Mouse (Mus musculus): ENCODE data around the gene Gria1. TPM values are rescaled to one million over a fixed set of nuclear protein-coding genes. Genes with fewer than 3 reads are reported as not detected.

Gene Gria1
- polyA plus RNA-seq, 1 experiment = 75.4 TPM

DNA sequence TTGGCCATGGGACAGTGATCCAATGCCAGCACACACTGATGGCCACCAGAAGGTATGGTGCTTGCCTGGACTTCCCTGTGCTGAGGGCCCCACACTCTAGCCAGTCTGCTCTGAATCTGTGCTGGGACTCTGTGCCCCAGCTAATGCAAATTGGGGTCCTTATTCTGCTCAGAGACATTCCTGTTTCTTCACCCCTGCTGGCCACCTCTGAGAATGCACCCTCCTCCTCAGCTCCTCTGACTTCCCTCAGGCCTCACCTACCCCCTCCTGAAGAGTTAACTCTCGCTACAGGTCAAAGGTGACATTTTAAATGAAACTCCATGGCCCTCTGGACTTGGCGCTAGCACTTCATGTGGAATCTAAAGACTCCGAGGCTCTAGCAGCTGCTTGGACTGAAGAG is 165.4 kb downstream of the Gria1 start:
- WGBS = 31% methylated on average over 3 of the region's 3 CpGs
- Histone ChIP-seq H3K27ac (ENCODE audit: insufficient read depth, low read depth, low read length) (peak overlapping the region; percentile 73), H3K4me3 (ENCODE audit: insufficient read depth, low read depth, low read length) (no peak overlapping the region), H3K4me1 (ENCODE audit: control insufficient read depth, insufficient read depth, low read length) (peaks cover 43% of the 10 kb centered on the region)
- TF ChIP-seq CTCF (IDR thresholded peaks at IDR 0.05; ENCODE audit: insufficient read depth, low read depth, low read length) (peak; percentile 58), POLR2A (IDR thresholded peaks at IDR 0.05; ENCODE audit: insufficient read depth, low read depth, low read length) (no peak)

DNA sequence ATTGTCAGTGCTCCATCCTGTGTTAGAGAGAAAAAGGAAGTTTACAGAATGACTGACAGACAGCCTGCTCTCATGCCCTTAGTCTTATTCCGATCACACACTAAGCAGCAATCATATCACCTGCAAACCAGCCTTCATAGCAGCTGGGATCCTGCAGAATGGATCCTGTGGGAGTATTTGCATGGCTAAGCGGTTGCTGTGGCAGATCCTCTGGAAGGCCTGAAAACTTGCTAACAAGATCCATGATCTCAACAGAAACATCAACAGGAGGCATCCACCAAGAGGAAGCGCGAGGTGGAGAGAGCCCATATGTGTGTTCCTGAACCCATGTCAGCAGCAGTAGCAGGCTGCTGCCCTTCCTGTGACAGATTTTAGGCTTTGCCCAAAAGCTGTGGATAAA is 173.0 kb downstream of the Gria1 start:
- no peak for TF ChIP-seq POLR2A (IDR thresholded peaks at IDR 0.05; ENCODE audit: insufficient read depth, low read depth, low read length)
- no peak for TF ChIP-seq CTCF (IDR thresholded peaks at IDR 0.05; ENCODE audit: insufficient read depth, low read depth, low read length)
- WGBS = 85% methylated on average over 4 of the region's 4 CpGs
- no peaks in the 10 kb centered on the region for H3K4me1 ChIP-seq (ENCODE audit: control insufficient read depth, insufficient read depth, low read length)
- H3K4me3 ChIP-seq (ENCODE audit: insufficient read depth, low read depth, low read length) = no peak overlapping the region
- H3K27ac ChIP-seq (ENCODE audit: insufficient read depth, low read depth, low read length) = no peak overlapping the region

GRCm38 (mm10) chr11:57185110-57185509 is 173.9 kb downstream of the Gria1 start:
- no peak overlapping the region for H3K27ac ChIP-seq (ENCODE audit: insufficient read depth, low read depth, low read length)
- H3K4me3 ChIP-seq (ENCODE audit: insufficient read depth, low read depth, low read length) = no peak overlapping the region
- no peak for TF ChIP-seq POLR2A (IDR thresholded peaks at IDR 0.05; ENCODE audit: insufficient read depth, low read depth, low read length)
- no peak for TF ChIP-seq CTCF (IDR thresholded peaks at IDR 0.05; ENCODE audit: insufficient read depth, low read depth, low read length)
- H3K4me1 ChIP-seq (ENCODE audit: control insufficient read depth, insufficient read depth, low read length) = peaks cover 4% of the 10 kb centered on the region

DNA sequence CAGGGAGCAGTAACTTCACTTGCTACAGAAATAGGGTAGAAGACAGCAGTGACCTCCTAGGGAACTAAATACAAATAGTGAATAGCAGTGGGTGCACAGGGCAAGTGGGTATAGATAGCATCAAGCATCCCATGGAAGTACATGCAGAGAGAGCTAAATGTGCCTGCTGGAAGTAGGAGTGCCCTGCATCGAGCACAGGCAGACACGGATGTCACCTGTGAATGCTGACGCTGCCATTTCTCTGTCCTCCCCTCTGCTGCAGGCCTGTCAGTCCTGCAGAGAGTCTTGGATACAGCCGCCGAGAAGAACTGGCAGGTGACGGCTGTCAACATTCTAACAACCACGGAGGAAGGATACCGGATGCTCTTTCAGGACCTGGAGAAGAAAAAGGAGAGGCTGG is 178.2 kb downstream of the Gria1 start:
- 85% methylated on average over 8 of the region's 8 CpGs for WGBS
- Histone ChIP-seq H3K27ac (ENCODE audit: insufficient read depth, low read depth, low read length) (no peak overlapping the region), H3K4me1 (ENCODE audit: control insufficient read depth, insufficient read depth, low read length) (peaks cover 4% of the 10 kb centered on the region), H3K4me3 (ENCODE audit: insufficient read depth, low read depth, low read length) (no peak overlapping the region)
- TF ChIP-seq CTCF (IDR thresholded peaks at IDR 0.05; ENCODE audit: insufficient read depth, low read depth, low read length) = no peak
- TF ChIP-seq POLR2A (IDR thresholded peaks at IDR 0.05; ENCODE audit: insufficient read depth, low read depth, low read length) = no peak

- 24% methylated on average over 5 of the region's 5 CpGs for WGBS
- Histone ChIP-seq H3K4me3 (ENCODE audit: insufficient read depth, low read depth, low read length) (no peak overlapping the region), H3K27ac (ENCODE audit: insufficient read depth, low read depth, low read length) (peak overlapping the region; percentile 94), H3K4me1 (ENCODE audit: control insufficient read depth, insufficient read depth, low read length) (no peaks in the 10 kb centered on the region)
- TF ChIP-seq POLR2A (IDR thresholded peaks at IDR 0.05; ENCODE audit: insufficient read depth, low read depth, low read length) (no peak), CTCF (IDR thresholded peaks at IDR 0.05; ENCODE audit: insufficient read depth, low read depth, low read length) (no peak)
These were observed 183.6 kb downstream of the Gria1 start for GRCm38 (mm10) chr11:57194746-57195145.

DNA sequence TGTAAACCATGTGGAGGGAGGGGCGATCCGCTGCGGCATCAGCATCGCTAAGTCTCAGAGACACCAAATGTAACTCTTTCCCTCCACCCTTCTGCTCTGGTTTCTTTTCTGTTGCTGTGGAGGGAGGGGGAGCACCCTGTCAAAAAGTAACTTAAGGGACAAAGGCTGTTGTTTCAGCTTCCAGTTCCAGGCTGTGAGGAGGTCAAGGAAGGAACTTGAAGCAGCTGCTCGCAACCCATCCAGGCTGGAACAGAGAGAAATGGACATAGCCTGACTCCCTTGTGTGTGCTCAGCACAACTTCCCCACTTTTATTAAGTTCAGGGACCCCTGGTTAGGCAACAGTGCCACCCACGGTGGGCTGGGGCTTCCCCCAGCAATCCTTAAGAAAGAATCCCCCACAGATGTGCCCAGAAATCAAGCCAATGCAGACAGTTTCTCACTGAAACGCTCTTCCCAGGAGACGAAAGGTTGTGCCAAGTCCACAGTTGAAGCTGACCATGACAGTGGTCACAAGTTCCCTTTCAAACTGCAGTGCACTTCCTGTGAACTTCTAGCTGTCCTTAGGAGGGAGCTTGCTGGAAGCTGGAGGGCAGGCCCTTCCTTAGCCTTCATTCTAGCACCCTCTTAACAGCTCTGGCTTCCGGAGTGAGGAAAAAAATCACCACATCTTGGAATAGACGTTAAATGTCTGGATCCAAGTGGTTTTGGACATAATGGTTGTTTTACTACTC is 190.2 kb downstream of the Gria1 start:
- Histone ChIP-seq H3K4me1 (ENCODE audit: control insufficient read depth, insufficient read depth, low read length) (peaks cover 14% of the 10 kb centered on the region), H3K27ac (ENCODE audit: insufficient read depth, low read depth, low read length) (peak overlapping the region; percentile 54; the same call in 1 of the 2 replicates), H3K4me3 (ENCODE audit: insufficient read depth, low read depth, low read length) (no peak overlapping the region)
- TF ChIP-seq CTCF (IDR thresholded peaks at IDR 0.05; ENCODE audit: insufficient read depth, low read depth, low read length) = no peak
- no peak for TF ChIP-seq POLR2A (IDR thresholded peaks at IDR 0.05; ENCODE audit: insufficient read depth, low read depth, low read length)
- 71% methylated on average over 10 of the region's 10 CpGs for whole genome bisulfite sequencing

GRCm38 (mm10) chr11:57204371-57204770 is 193.2 kb downstream of the Gria1 start:
- H3K4me1 ChIP-seq (ENCODE audit: control insufficient read depth, insufficient read depth, low read length) = peaks cover 14% of the 10 kb centered on the region
- TF ChIP-seq CTCF (IDR thresholded peaks at IDR 0.05; ENCODE audit: insufficient read depth, low read depth, low read length) (no peak), POLR2A (IDR thresholded peaks at IDR 0.05; ENCODE audit: insufficient read depth, low read depth, low read length) (no peak)
- 24% methylated on average over 6 of the region's 6 CpGs for WGBS
- H3K4me3 ChIP-seq (ENCODE audit: insufficient read depth, low read depth, low read length) = no peak overlapping the region
- H3K27ac ChIP-seq (ENCODE audit: insufficient read depth, low read depth, low read length) = no peak overlapping the region

- Histone ChIP-seq H3K4me1 (ENCODE audit: control insufficient read depth, insufficient read depth, low read length) (peaks cover 8% of the 10 kb centered on the region), H3K4me3 (ENCODE audit: insufficient read depth, low read depth, low read length) (no peak overlapping the region), H3K27ac (ENCODE audit: insufficient read depth, low read depth, low read length) (no peak overlapping the region)
- TF ChIP-seq POLR2A (IDR thresholded peaks at IDR 0.05; ENCODE audit: insufficient read depth, low read depth, low read length) = no peak
- TF ChIP-seq CTCF (IDR thresholded peaks at IDR 0.05; ENCODE audit: insufficient read depth, low read depth, low read length) = no peak
These were observed 196.1 kb downstream of the Gria1 start for GRCm38 (mm10) chr11:57207260-57207659.

DNA sequence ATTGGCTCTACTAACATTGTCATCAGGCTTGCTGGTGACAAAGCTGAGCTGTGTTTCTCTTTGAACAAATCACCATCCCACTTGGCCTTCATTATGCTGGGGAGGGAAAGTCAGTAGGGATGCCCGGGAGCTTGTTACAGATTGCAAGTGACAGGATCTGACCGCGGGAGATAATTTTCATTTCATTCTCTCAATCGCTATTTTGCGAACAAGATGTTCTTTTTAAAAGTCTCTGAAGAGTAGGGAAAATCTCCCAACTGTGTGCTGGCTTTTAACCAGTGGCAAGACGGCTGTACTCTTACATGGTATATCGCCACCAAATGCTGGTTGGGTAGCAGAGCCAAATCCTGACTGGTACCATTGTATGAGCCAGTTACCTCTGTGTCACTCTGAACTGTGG is 202.9 kb downstream of the Gria1 start:
- Histone ChIP-seq H3K27ac (ENCODE audit: insufficient read depth, low read depth, low read length) (no peak overlapping the region), H3K4me3 (ENCODE audit: insufficient read depth, low read depth, low read length) (no peak overlapping the region), H3K4me1 (ENCODE audit: control insufficient read depth, insufficient read depth, low read length) (peaks cover 2% of the 10 kb centered on the region; the same call in 1 of the 2 replicates)
- WGBS = 56% methylated on average over 7 of the region's 7 CpGs
- no peak for TF ChIP-seq POLR2A (IDR thresholded peaks at IDR 0.05; ENCODE audit: insufficient read depth, low read depth, low read length)
- no peak for TF ChIP-seq CTCF (IDR thresholded peaks at IDR 0.05; ENCODE audit: insufficient read depth, low read depth, low read length)
